Mouse (Mus musculus) olfactory bulb, adult 2 months (tissue): Measurements from ENCODE around the gene Tmem102.

Source experiments
- CTCF ChIP-seq: fragments of 200-500 bp; IDR thresholded peaks from 2 replicates; pipeline ENCODE4 v1.5.1; 2012; ENCODE audit warnings: low read depth, mild to moderate bottlenecking, low read length, moderate library complexity; ENCODE audit not compliant: insufficient read depth
- POLR2A ChIP-seq: fragments of 200-500 bp; IDR thresholded peaks from 2 replicates; pipeline ENCODE4 v1.6.1; 2012; ENCODE audit warnings: mild to moderate bottlenecking, low read depth, low read length, moderate library complexity; ENCODE audit not compliant: insufficient read depth

DNA sequence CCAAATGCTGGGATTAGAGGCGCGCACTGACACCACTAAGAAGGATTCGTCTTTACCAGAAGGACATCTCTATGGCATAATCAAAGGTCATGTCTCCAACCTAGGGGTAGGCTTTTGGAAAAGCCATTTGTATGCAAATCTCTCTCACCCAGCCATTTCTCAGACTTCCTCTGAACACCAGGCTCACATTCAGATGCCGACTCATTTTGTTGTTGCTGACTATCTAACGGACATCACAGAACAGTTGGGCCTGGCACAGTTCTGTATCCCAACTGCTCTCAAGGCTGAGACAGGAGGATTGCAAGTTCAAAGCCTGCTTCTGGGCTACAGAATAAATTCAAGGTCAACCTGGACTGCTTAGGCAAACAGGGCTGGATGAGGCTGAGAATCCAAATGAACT is 18.1 kb downstream of the Tmem102 start:
- no peak for TF ChIP-seq CTCF
- no peak for TF ChIP-seq POLR2A
